Mouse (Mus musculus) cerebellum, adult 11 months (tissue): ENCODE results near the gene Dync1i2.

Experiments
- DNase-seq: peaks from one replicate; pipeline ENCODE4 v3.0.0; 2022

The Dync1i2 gene

GRCm38 (mm10) chr2:71275734-71276133 lies 64.2 kb downstream of the Dync1i2 start:
- DNase-seq, result no peak

GRCm38 (mm10) chr2:71278791-71279775 lies 67.6 kb downstream of the Dync1i2 start:
- peak; percentile 59 for DNase-seq

GRCm38 (mm10) chr2:71281981-71282380 lies 70.5 kb downstream of the Dync1i2 start:
- DNase-seq, result no peak

GRCm38 (mm10) chr2:71290107-71290775 lies 78.7 kb downstream of the Dync1i2 start:
- DNase-seq, result no peak

GRCm38 (mm10) chr2:71291566-71291965 lies 80.1 kb downstream of the Dync1i2 start:
- no peak for DNase-seq

- no peak for DNase-seq
Measured at GRCm38 (mm10) chr2:71293983-71294382, 82.5 kb downstream of the Dync1i2 start.

- no peak for DNase-seq
Measured at GRCm38 (mm10) chr2:71294489-71294888, 83.0 kb downstream of the Dync1i2 start.

GRCm38 (mm10) chr2:71295844-71296243 lies 84.3 kb downstream of the Dync1i2 start:
- DNase-seq, result no peak

- DNase-seq, result no peak
Measured at GRCm38 (mm10) chr2:71297501-71297900, 86.0 kb downstream of the Dync1i2 start.

- DNase-seq, result no peak
Measured at GRCm38 (mm10) chr2:71298729-71299128, 87.2 kb downstream of the Dync1i2 start.

GRCm38 (mm10) chr2:71302156-71302663 lies 90.7 kb downstream of the Dync1i2 start:
- no peak for DNase-seq

GRCm38 (mm10) chr2:71303221-71303620 lies 91.7 kb downstream of the Dync1i2 start:
- DNase-seq, result no peak

GRCm38 (mm10) chr2:71304821-71305220 lies 93.3 kb downstream of the Dync1i2 start:
- DNase-seq, result no peak

- no peak for DNase-seq
Measured at GRCm38 (mm10) chr2:71306357-71306756, 94.9 kb downstream of the Dync1i2 start.

GRCm38 (mm10) chr2:71309726-71310125 lies 98.2 kb downstream of the Dync1i2 start:
- no peak for DNase-seq

GRCm38 (mm10) chr2:71312067-71312466 lies 100.6 kb downstream of the Dync1i2 start:
- DNase-seq, result no peak
